Mouse (Mus musculus) ovary, postnatal 14 days (tissue): ENCODE measurements at regions not wholly inside any gene's neighbourhood (a gene's known extent, or its start where the extent isn't known, plus 50 kb on each side); places are given as distances from the start of the nearest gene placed in this dataset.

Experiments used
- DNase-seq: peaks from one replicate; pipeline ENCODE4 v3.0.0; 2022; ENCODE audit warnings: low spot score

DNA sequence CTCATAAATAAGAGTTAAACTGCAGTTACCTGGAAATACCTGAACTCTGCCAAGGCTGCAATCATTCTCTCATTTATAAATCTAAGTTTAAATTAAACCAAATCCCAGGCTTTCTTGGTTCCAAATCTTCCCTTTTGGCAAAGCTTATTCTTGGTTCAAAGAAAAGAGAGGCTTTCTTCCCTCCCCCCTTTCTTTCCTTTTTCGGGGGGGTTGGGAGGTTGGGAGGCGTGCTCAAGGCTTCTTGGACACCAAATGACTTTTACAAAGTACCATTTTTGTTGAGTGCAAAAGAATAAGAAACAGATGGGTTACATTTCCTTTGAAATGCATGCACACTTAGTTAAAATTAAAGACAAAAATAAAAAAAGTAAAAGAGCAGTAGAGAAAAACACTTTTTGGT, 105.4 kb upstream of the Mroh9 start:
- DNase-seq, result no peak

DNA sequence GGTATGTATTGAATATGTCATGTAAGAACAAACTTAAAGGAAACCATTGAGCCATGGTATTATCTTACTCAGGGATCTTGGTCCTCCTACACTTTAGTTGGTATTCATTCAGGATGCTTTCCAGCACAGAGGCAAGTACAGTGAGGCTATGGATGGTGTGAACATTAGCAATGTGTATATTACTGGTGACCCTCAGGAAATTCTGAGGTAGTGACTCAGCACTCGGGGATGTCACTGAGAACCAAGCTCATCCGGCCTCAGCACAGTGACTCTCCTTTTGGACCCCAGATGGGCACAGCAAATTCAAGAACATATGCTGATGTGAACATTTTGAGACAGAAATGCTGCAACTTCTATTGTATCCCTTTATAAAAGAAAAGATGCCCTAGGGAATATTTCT, 96.4 kb upstream of the Mroh9 start:
- no peak for DNase-seq

DNA sequence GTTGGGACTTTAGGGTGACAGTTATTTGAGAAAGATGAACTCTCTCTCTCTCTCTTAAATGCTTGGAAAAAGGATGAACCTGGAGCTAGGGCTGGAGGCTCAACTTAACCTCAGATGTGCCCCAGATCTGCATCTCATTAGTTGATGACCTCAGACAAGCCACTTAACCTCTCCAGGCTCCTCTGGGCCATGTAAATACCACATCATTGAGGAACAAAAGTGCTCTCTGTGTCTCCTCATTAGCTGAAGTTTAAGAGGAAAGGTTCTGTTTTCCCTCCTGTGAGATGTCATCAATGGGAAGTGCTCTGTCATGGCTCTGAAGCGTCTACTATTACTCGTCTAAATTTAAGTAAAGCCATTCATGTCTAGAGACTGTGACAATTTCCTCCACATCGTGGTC, 91.5 kb upstream of the Mroh9 start:
- DNase-seq, result no peak

DNA sequence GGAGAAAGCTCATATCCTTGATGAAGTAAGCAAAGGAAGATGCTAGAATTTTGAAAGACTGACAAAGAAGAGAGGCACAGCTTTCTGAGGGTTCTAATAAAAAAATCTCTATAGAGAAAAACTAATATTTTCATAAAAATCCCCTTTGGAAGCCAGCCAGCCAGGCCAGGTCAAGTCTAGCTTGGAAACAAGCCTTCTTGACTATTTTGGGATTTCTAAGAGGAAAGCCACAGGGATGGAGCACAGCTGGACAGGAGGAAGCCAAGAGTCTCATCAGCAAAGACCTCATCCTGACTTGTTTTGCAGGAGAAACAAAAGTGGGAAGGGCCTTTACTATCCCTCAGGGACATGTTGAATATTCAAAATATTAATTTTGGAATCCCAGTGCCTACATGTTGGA, 81.6 kb upstream of the Mroh9 start:
- no peak for DNase-seq

DNA sequence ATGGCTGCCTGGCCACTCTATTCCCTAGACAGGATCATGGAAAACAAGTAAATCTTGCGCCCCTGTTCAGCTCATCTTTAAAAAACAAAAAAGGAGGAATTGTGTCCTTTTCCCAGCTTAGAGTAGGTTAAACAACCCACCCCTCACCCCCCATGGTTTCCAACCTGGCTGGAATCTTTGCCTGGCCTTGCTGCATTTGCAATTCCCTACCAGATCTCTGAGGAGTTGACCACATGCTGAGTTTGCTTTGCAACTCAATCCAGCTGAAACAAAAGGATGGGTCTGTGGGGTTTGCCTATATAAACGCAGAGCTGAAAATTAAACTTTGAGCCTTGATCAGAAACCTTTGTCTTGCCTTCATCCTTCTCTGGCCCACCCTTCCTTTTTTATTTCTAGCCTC, 78.2 kb upstream of the Mroh9 start:
- no peak for DNase-seq

DNA sequence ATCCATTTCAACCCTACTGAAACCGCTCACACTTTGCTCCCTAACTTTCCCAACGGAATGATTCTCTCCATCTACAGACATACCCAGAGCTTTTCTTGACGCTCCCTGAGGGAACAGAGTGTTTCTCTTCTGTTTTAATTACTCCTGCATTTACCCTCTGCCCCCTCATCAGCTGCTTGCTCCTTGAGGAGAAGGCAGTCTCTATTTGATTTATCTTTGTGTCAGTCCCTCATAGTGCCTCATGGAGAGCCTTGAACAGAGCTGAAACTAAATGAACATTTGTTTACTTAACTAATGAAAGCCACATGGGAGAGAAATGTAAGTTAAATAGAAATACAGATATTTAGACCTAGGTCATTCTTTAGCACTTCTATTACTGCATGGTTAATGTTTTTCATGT, 74.4 kb upstream of the Mroh9 start:
- DNase-seq, result no peak

DNA sequence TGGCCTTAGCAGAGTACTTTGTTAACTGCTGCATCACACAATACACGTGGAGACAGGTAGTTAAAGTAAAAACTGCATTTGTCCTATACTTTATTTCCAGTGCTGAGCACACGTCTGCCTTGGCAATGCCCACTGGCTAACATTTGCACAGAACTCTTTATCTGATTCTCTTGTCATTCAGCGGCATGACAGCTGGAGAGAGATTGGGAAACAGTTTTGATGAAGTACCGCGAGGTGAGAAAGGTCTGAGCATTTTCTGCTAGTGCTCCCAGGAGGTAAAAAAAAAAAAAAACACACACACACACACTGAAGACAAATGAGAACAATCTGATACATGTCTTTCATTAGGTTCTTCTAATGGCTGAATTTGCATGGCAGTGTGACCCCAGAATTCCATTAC, 73.0 kb upstream of the Mroh9 start:
- DNase-seq, result no peak

DNA sequence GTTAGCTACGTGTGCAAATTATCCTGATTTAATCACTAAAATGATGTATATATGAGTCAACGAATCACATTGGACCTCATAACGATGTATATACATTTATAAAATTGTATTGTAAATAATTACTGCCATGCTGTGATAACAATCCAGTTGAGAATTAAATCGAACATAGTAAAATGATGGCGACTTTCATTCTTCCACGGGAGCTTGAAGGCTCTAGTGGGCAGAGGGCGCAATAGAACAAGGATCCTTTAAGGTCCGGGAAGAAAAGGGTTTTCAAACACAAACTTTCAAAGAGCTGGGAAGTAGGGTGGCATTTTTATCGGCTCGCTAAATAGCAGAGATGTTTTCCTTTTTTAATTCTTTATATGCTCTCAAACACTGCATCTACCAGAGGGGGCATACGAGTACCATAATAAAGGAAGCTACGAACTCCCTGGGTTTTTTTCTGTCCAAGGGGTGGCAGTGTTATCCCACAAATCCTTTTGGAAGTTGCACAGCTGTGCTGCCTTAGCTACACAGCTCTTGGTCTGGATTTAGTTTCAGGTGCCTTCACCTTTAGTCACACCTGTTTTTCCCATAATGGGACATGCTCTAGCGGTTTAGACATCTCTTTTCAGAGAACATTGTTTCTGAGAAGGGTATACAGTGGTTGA, 64.9 kb upstream of the Mroh9 start:
- peak; percentile 63 for DNase-seq

DNA sequence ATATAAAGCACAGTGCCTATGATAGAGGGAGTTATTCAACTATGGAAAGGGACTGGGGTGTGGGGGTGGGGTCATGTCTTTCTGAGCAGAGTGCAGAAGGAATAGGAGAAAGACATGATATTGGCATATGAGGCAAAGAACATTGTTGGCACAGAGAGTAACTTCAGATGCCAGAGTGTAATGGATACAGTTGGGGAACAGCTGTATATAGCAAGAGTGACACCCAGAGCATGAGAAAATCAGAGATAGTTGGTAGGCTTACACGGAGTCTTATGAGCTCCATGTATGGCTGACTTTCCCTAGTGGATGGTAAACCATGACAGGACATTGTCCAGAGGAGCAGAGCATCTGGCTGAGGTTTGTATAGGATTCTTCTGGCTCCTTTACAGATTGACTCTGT, 61.2 kb upstream of the Mroh9 start:
- no peak for DNase-seq

DNA sequence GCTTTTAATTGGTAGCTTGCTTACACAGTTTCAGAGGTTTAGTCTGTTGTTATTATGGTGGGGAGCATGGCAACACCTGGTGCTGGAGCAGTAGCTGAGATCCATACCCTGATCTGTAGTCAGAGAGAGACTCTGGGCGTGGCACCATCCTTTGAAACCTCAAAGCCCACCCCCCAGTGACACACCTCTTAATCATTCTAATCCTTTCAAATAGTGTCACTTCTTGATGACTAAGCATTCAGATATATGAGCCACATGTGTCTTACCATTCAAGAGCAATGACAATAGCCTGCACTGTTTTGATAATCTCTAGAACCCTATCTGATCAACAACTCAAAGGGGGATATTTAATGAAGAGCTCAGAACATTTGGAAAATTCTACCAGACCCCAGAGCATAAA, 57.6 kb upstream of the Mroh9 start:
- no peak for DNase-seq

DNA sequence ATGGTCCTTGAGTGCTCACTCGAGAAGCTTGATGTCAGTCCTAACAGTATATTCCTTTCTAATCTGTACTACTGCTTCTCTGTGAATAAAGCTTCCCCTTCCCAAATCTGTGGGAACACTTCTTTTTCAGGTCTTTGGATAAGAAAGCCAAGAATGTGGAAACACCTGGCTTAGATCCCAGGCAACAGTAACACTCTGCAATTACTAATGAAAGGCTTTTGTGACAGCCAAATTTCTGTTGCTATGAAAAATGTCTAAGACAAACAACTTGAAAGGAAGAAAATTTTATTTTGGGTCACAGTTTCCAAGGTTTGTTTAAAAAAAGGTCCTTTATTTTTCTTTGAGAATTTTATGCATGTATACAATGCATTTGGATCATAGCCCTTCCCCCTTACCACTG, 56.0 kb upstream of the Mroh9 start:
- DNase-seq, result no peak

DNA sequence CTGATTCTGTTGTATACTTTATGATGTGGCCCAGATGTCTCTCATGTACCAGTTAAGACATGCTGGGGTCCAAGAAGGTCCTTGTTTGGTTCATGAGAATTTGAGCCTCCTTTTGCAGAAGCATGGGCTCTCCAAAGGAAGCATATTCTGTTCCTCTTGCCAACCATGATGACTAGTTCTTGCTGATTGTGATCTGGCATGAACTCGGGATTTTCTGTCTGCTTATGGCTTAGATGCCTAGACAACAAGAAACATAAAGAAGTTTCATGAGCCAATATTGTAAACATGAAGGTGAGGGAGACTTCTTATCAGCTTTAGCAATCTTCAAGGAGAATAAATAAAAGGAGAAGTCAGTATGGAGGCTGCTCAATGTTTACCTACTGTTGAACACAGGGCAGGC, 52.7 kb upstream of the Mroh9 start:
- no peak for DNase-seq
